Mouse (Mus musculus): ENCODE results near the gene Arnt. TPM values are rescaled to one million over a fixed set of nuclear protein-coding genes. Genes with fewer than 3 reads are reported as not detected.
"Not testable (repeated sequence)": the region's sequence is repeated elsewhere in the genome, so short reads cannot be mapped to it uniquely, and the experiment has no call there.

The Arnt gene
- 10 to 100 TPM; 45.0 to 51.9 (median 46.6) TPM for total RNA-seq (2022)

DNA sequence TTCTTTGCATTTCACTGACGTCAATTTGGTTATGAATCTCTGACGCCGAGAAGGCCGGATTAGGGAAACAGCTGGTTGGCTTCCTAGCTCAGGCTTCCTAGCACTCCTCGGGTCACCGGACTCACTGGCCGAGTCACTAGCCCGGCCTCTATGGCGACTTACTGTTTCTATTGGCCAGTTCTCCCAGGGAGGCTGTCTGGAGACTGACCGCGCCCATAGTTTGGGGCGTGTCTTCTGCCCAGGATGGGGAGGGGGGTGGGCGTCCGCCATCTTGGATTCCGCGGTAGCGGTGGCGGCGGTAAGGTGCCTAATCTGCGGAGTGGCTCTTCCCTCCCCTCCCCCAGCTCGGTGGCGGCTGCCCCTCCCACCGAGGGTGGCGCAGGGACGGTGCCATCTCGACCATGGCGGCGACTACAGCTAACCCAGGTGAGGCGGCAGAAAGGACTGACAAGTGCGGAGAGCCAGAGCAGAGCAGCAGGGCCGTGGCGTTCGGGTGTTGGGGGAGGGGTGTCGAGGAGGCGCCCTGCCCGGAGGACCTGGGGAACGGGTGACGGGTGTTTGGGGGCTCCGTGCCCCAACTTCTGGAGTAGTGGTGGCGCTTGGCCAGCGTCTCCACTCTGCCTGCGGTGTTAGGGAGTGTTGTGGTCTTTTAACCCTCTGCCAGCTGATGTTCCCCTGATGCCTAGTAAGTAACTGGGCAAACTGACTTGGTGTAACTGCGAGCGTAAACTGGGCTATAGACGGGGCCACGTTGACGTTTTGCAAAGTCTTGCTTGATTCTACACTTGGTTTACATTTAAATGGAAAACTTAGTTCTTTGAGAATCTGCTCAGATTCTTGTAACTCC is at the start of gene Arnt:
Gene Arnt (plus strand): TSS at position 253 of the 847 bp plus-strand sequence.
- peak; percentile 87 to 92 for DNase-seq (ENCODE audit: low spot score in 2 of 2)

DNA sequence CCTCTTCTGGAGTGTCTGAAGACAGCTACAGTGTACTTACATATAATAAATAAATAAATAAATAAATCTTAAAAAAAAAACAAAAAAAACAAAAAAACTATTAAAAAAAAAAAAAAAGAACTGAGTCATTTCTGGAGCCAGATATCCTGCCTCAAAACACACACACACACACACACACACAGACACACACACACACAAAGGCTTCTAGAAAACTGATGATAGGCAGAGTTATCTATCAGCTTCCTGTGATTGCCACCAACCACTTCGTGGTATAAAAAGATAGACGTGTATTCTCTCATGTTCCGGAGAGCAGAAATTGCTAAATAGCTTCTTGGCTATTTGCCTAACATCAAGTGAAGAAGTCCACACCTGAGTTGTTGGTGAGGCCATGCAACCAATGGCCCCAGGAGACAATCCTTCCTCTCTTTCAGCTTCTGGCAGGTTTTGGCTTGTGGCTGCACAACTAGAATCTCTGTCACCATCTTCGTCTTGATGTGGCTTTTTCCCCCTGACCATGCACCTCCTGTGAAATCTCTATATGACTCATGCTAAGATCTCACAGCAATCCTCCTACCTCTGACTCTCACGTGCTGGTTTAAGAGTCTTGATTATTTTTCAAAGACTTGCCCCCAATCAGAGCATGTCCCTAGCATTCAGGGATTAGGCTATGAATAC is 48.6 kb upstream of the Arnt start:
- no peak for DNase-seq (ENCODE audit: low spot score in 2 of 2)

DNA sequence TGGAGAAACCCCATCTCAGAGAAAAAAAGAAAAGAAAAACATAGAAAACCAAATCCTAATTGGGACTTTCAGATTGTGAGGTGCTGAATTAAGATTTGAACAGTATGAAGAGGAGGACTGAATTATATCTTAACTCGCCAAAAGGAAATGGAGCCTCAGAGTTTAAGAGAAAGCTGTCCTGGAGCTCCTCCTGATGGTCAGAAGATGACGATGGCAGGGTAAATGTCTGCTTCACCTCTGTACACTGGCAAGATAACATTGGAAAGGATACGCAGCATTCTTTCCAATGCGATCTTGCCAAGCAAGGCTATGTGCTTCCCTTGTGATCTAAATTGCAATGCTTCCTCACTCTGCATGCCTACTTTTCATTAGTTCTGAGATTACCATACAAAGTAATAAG is 39.8 kb upstream of the Arnt start:
- DNase-seq (ENCODE audit: low spot score in 2 of 2) = no peak

DNA sequence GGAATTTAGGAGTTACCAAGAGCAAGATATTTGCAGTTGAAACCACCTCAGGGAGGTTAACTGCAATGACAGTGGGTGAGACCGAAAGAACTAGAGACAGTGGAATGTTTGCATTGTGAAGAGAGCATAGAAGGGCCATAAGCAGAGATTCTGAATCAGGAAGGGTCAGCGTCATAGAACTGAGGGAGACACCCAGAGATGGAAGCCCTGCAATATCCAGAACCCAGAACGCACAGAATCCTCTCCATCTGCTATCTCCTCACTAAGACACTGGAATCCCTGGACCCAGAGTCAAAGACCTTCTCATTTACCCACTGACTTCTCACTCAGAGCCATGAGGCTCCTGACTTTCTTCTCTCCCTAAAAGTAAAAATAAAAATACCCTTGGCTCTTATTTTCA is 31.4 kb upstream of the Arnt start, which contains the start of gene 4930558C23Rik:
Gene 4930558C23Rik (minus strand): TSS at position 101 of the 400 bp plus-strand sequence.
- DNase-seq (ENCODE audit: low spot score in 2 of 2) = no peak

DNA sequence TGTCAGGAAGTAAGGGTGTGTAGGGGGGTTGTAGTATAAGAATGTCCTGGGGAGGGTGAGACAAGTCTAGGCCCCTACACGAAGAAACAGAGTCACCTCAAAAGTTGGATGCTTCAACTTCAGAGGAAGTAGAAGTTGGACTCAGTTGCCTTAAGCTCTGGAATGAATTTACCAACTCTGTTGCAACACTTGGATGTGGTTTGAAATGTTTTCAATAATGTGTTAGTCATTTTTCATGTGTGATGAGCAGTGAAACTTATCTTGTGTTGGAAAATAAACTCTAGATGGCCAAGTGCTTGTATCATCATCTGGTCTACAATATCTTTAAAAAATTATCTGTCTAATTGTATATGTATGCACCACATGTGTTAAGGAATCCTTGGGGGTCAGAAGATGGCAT is 26.5 kb upstream of the Arnt start:
- no peak for DNase-seq (ENCODE audit: low spot score in 2 of 2)

DNA sequence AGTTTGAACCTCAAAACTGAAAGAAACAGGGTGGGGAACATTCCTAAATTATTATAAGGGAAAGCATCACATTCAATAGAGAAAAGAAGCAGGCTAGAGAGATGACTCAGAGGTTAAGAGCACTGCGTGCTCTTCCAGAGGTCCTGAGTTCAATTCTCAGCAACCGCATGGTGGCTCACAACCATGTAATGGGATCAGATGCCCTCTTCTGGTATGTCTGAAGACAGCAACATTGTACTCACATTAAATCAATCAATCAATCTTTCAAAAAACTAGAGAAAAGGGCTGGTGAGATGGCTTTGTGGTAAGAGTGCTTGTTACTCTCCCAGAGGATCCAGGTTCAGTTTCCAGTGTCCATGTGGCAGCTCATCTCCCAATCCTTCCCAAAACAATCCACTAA is 25.3 kb upstream of the Arnt start:
- no peak for DNase-seq (ENCODE audit: low spot score in 2 of 2)

DNA sequence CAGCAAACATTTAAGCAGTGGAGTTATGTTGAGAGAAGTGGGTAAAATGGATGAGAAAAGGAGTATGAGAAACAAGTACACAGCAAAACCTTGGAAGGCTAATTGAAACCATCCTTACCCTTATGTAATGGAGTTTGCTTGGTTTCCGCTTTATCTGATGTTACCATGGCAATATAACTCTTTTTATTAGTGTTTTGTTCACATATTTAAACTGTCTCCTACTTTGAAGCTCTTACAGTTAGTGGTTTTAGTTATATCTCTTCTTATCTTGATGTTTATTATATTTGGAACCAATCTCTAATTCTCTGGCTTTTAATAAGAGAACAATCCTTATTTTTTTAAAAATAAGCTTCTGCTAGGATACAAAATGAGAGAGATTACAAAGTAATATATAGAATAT is 21.9 kb upstream of the Arnt start:
- DNase-seq (ENCODE audit: low spot score in 2 of 2) = no peak

GRCm38 (mm10) chr3:95417866-95418265 is 16.3 kb upstream of the Arnt start:
- DNase-seq (ENCODE audit: low spot score in 2 of 2) = no peak

- DNase-seq (ENCODE audit: low spot score in 2 of 2) = not testable (repeated sequence)
Measured at GRCm38 (mm10) chr3:95426476-95426875, 7.7 kb upstream of the Arnt start.

- not testable (repeated sequence) for DNase-seq (ENCODE audit: low spot score in 2 of 2)
Measured at GRCm38 (mm10) chr3:95427117-95427890, 6.9 kb upstream of the Arnt start.

DNA sequence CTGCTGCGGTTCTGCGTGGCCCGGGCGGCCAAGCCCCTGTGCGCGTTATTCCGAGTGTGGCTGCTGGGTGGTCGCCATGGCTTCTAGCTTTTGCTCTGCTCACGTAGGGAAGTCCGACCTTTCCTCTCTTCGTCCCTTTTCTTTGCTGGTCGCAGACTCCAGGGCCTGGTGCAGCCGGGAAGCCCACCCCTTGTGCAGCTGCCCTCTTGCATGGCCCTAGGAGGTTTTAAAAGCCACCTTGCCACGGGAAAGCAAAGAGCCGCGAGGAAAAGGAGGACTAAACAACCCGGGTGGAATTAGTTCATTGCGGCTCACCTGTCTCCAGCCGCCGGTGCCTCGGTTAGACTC is 6.3 kb upstream of the Arnt start:
- not testable (repeated sequence) for DNase-seq (ENCODE audit: low spot score in 2 of 2)

DNA sequence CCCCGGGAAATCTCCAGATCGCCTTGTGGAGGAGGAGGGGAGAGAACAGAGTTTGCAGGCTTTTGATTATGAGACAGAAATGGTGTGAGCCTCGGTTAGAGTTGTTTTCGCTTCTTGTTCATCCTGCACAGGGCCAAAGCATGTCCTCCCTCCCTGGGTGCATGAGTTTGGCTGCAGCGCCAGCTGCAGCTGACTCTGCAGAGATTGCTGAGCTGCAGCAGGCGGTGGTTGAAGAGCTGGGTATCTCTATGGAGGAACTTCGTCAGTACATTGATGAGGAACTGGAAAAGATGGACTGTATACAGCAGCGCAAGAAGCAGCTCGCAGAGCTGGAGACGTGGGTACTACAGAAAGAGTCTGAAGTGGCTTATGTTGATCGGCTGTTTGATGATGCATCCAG is 5.8 kb upstream of the Arnt start:
- DNase-seq (ENCODE audit: low spot score in 2 of 2) = not testable (repeated sequence)

DNA sequence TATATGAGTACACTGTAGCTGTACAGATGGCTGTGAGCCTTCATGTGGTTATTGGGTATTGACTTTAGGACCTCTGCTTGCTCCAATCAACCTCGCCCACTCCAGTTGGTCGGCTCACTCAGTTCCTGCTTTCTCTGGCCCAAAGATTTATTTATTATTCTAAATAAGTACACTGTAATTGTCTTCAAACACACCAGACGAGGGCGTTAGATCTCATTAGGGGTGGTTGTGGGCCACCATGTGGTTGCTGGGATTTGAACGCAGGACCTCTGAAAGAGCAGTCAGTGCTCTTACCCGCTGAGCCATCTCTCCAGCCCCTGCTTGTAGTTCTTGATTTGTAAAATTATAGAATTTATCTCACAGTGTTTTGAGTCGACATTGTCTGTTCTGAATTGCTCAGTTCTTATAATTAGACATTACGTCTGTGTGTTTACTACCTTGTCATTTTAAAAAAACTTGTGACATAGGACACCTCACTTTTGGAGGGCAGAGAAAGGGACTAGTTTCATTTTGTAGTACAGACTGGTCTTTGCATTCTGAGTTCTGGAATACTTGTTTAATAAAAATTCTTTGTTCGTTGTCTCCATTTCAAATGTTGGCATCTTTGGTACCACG is 780 bp upstream of the Arnt start:
- DNase-seq (ENCODE audit: low spot score in 2 of 2) = no peak

DNA sequence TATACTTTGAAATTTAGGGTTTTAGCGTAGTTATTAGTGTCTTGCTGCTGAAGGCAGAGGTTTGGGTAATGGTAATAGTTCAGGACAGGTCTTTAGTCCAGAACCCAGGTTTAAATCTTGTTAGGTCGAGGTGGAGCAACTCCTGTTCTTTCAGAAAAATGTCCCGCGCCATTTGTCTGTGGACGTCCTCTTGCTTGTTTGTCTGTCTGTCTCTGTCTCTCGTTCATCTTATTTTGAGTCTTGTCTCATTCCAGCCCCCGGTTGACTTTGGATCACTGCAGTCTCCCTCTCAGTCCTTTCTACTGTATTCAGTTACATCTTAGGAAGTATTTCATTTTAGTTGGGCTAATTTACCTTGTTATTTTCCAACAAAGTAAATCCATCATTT is 789 bp downstream of the Arnt start:
- DNase-seq (ENCODE audit: low spot score in 2 of 2) = no peak

GRCm38 (mm10) chr3:95435561-95435960 is 1.4 kb downstream of the Arnt start:
- no peak for DNase-seq (ENCODE audit: low spot score in 2 of 2)

- DNase-seq (ENCODE audit: low spot score in 2 of 2) = not testable (repeated sequence)
Measured at GRCm38 (mm10) chr3:95438636-95439035, 4.4 kb downstream of the Arnt start.

DNA sequence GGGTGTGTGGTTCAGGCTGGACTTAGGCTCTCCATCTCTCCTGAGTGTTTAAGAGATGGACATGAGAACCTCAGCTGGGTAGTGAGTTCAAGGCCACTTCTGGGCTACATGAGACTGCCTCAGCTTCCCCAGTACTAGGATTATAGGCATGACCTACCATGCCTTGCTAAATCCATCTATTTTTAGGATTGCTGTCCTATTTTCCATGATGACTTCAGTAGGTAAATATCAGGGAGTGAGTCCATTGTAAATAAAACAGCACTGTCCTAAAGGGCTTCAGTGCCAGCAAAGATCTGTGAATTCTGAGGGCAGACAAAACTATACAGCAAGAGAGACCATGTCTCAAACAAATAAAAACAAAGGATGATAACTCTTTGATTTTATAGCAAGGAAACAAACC is 5.5 kb downstream of the Arnt start:
- DNase-seq (ENCODE audit: low spot score in 2 of 2) = no peak

DNA sequence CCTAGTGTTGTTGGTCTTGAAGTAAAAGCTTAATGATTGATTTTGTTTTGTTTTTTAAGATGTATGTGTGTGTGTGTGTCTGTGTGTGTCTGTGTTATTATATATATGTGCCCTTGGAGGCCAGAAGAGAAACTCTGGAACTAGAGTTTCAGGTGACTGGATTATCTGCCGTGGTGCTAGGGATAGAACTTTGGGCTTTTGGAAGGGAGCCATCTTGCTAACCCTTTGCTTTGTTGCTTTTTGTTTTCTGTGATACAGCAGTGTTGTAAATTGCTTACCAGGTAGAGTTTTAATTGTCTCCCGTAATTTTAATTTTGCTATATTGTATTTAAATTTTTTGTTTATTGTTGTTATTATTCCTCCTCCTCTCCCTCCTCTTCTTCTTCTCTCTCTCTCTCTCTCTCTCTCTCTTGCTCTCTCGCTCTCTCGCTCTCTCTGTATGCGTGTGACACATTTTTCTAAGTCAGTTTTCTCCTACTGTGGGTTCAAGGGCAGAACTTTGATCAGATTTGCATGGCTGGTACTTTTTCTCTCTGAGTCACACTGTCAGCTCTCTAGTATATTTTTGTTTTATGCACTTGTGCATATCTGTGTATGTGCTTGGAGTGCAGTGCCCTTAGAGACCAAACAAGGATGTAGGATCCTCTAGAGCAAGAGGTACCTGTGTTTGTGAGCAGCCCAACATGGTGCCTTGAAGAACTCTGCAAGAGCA is 8.4 kb downstream of the Arnt start:
- DNase-seq (ENCODE audit: low spot score in 2 of 2) = no peak

DNA sequence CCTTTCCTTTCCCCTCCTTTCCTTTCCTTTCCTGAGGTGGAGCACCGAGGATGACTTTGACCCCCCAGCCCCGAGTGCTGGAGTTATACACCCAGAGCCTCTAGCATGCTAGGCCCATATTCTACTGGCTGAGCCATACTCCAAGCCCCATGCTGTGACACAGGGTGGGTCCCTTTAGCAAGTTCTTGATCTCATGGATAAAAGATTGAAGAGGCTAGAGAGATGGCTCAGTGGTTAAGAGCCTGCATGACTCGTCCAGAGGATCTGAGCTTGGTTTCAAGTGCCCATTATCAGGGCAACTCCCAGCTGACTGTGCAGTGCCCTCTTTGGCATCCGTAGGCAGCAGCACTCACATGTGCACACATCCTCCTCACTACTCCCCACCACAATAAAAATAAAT is 11.1 kb downstream of the Arnt start:
- DNase-seq (ENCODE audit: low spot score in 2 of 2) = no peak

DNA sequence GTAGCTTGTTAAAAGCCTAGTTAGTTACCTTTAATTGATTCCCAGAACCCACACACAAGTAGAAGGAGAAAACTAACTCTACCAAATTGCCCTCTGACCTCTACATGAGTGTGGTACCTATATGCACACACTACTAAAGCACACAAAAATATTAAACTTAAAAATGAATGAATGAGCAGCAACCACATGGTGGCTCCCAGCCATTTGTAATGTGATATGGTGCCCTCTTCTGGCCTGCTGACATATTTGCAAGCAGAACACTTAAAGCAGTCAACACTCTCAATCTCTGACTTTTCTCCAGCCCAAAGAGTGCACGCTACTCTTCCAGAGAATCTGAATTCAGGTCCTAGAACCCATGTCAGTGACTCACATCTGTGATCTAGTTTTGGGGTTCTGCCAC is 16.2 kb downstream of the Arnt start:
- peak in 1 of 2 experiments; percentile 20 for DNase-seq (ENCODE audit: low spot score in 2 of 2)

DNA sequence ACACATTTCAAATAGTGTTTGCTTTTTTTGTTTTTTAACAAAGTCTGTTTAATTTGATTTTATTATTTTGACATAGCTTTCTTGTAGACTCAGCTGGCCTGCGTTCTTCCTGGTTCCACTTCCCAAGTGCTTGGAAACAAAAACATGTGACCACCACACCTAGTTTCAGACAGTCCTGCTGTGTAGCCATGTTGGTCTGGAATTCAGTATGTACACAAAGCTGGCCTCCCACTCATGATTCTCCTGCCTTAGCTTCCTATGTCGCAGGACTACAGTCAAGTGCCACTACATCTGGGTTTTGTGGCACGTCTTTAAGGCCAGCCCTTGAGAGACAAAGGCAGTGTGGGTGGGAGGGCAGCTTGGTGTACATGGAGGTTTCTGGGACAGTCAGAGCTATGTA is 16.7 kb downstream of the Arnt start:
- DNase-seq (ENCODE audit: low spot score in 2 of 2) = no peak

Measured in gastrocnemius, adult 8-10 months (tissue).